Mouse (Mus musculus): ENCODE results near the gene Olfr124. TPM values are rescaled to one million over a fixed set of nuclear protein-coding genes. Genes with fewer than 3 reads are reported as not detected.

Olfr124 gene
- total RNA-seq (2021), result not detected
- long read RNA-seq, result 0 reads

DNA sequence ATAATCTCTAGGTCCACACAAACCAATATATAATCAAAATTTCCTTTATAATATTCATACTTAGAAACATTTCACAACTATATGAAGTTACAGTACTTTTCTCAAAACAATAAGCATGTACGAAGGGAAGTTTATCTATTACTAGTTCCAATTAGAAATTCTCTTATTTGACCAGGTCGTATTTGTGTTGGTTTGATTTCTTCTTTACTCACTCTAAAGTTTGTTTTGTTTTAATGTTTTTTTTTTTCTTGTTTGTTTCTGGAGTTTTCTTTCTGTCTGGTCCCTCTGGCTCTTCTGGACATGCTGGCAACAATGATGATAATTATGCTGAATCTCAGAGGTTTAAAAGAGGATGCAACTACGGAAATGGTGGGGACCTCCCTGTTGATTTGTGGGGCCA is at the start of gene Olfr124:
TSS of gene Olfr124 (plus strand) at position 301 of the 400 bp plus-strand sequence.
- no peak for DNase-seq (ENCODE audit: low spot score in 2 of 2)

DNA sequence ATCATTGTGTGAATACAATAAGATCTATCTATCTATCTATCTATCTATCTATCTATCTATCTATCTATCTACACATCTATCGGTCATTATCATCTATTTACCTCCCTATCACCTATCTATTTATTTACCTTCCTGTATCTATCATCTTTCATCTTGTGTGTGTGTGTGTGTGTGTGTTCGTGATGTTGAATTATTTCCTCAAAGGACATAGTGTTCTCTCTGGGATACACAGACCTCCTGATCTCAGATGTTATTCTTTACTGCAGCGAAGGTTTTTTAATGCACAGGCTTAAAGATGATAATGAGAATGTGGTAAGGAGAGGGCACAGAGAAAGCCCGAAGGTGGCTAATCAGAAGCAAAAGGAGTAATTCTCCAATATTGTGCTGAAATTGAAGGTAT is 31.4 kb upstream of the Olfr124 start, which contains the start of gene Olfr122:
TSS of gene Olfr122 (plus strand) at position 301 of the 400 bp plus-strand sequence.
- DNase-seq (ENCODE audit: low spot score in 2 of 2), result no peak

DNA sequence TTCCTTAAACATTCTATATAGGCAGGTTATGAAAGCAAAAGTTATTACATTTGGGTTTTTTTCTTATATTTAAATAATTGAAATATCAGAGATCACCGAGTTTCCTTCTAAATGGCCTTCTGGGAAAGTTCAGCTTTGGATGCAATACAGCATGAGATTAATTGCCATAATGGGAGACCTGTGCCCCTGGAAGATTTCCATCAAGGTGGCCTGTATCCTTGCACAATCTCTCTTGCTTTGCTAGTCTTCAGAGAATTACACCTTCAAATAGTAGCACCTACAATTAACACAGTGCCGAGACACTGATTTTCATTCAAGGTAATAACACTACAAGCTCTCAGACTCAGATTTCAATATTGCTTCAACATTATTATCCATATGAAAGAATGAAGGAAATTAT is 6.5 kb upstream of the Olfr124 start, which contains the start of gene Olfr123:
TSS of gene Olfr123 (plus strand) at position 301 of the 400 bp plus-strand sequence.
- DNase-seq (ENCODE audit: low spot score in 2 of 2), result no peak

DNA sequence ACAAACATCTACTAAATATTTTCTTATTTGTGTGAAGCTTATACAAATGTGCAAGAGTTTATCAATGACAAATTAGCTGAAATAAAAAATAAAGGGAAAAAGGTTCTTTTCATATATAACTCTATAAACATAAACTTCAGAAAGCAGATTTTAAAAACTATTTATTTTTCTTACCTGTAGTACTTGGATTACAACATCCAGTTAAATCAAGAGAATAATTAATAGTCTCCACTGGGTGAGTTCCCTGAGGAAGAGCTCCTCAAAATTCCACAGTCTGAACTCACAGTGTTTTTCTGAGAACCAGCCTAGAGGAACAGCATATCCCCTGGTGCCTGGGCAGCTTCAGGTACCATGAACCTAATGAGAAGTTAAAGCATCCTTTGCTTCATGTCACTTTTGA is 33.0 kb downstream of the Olfr124 start, which contains the start of gene Olfr125:
TSS of gene Olfr125 (plus strand) at position 301 of the 400 bp plus-strand sequence.
- DNase-seq (ENCODE audit: low spot score in 2 of 2), result no peak

DNA sequence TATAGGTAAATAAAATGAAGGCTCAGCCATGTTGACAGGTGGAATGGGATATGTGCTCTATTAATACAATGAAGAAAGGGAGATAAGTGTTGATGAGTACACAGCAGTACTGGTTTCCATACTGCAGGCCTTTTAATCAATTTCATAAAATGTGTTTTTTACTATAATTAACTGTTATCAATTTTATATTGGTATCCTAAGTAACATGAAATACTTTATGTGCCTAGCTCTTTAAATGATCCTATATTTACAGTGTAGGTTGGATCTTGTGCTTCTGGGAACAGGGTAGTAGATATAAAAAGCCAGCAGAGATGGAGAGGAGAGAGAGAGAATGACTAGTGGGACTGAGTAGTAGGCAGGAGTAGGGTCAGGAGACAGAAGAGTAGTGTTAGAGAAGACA is 47.5 kb downstream of the Olfr124 start, which contains the start of gene Olfr126:
TSS of gene Olfr126 (plus strand) at position 301 of the 400 bp plus-strand sequence.
- DNase-seq (ENCODE audit: low spot score in 2 of 2), result no peak

Other genes with a start within 250 kb of the Olfr124 start
- gene Olfr112, start 230.4 kb upstream of the Olfr124 start, total RNA-seq (2021), result not detected
- gene Olfr113, start 222.2 kb upstream of the Olfr124 start, total RNA-seq (2021), result not detected
- gene Olfr114, start 207.1 kb upstream of the Olfr124 start, total RNA-seq (2021), result not detected
- not detected for gene Olfr115, start 172.8 kb upstream of the Olfr124 start, total RNA-seq (2021)
- not detected for gene Olfr116, start 172.7 kb upstream of the Olfr124 start, total RNA-seq (2021)
- gene Olfr117, start 136.1 kb upstream of the Olfr124 start, total RNA-seq (2021), result not detected
- not detected for gene Olfr118, start 132.9 kb upstream of the Olfr124 start, total RNA-seq (2021)
- not detected for gene Olfr119, start 103.3 kb upstream of the Olfr124 start, total RNA-seq (2021)
- gene Olfr120, start 78.1 kb upstream of the Olfr124 start, total RNA-seq (2021), result not detected
- gene Olfr121, start 51.0 kb upstream of the Olfr124 start, total RNA-seq (2021), result not detected
- gene Olfr122, start 31.3 kb upstream of the Olfr124 start, total RNA-seq (2021), result not detected
- not detected for gene Olfr123, start 6.4 kb upstream of the Olfr124 start, total RNA-seq (2021)
- gene Olfr125, start 33.1 kb downstream of the Olfr124 start, total RNA-seq (2021), result not detected
- not detected for gene Olfr126, start 47.6 kb downstream of the Olfr124 start, total RNA-seq (2021)
- gene Olfr127, start 100.5 kb downstream of the Olfr124 start, total RNA-seq (2021), result not detected
- not detected for gene Olfr128, start 120.7 kb downstream of the Olfr124 start, total RNA-seq (2021)
- not detected for gene Olfr761, start 153.2 kb downstream of the Olfr124 start, total RNA-seq (2021)

All from layer of hippocampus, postnatal 10 days (tissue).